17 mouse cellular contexts compared by ENCODE assay signal in the genomic region with DNA sequence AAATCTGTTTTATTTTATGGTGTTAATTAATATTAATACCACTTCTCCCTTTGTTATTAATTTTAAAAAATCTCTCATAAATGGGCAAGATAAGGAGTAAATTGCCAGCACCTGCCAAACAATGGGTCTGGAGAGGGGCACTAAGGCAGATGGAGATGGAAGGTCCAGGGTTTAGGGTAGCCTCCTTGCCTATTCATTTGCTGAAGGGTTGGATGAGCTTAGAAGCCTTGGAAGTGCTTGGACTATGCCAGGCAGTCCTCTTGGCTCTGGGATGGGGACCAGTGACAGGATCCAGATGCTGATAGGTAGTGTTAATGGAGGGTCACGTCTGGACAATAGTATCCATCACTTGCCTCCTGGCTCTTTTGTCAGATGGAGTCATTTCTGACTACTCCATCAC.
DNase-seq lines count a peak whose midpoint lies in the region; ATAC-seq lines count a peak whose summit lies in the region.
"Had no signal": no experiment of that assay in that cellular context is flagged by ENCODE, and none has a peak within 500 bp of the region (broad histone marks: within the 10 kb centered on the region; RNA-seq: fewer than 3 reads in every experiment).

No protein-coding gene starts in this region.

- H3K27me3 ChIP-seq in midbrain, embryonic 13.5 days = peaks cover 99% of the 10 kb centered on the region
- peaks cover 100% of the 10 kb centered on the region for H3K27me3 ChIP-seq in midbrain, embryonic 10.5 days (ENCODE audit: low read depth, poor library complexity, severe bottlenecking)
- peaks cover 89% of the 10 kb centered on the region for H3K27me3 ChIP-seq in kidney, embryonic 16.5 days (ENCODE audit: insufficient read depth, low read length)

- H3K9ac ChIP-seq in midbrain, embryonic 13.5 days (replicated peaks) = no peak overlapping the region
- no peak overlapping the region for H3K9ac ChIP-seq in kidney, embryonic 16.5 days (replicated peaks; ENCODE audit: low read length)
- H3K9ac ChIP-seq: embryonic facial prominence, embryonic 12.5 days; forebrain, embryonic 15.5 days; forebrain, postnatal 0 days had no signal

- H3K27ac ChIP-seq in midbrain, embryonic 13.5 days = 0 out of 2 replicates have a peak overlapping the region, but pooled peaks have one; percentile 12
- no peak overlapping the region for H3K27ac ChIP-seq in midbrain, embryonic 10.5 days (replicated peaks)
- H3K27ac ChIP-seq in kidney, embryonic 16.5 days (ENCODE audit: low read length) = no peak overlapping the region
- H3K27ac ChIP-seq: embryonic facial prominence, embryonic 10.5 days; embryonic facial prominence, embryonic 12.5 days; forebrain, embryonic 15.5 days had no signal

- peak; percentile 55 for DNase-seq in heart, adult 11 months
- DNase-seq in heart, adult 9 months (ENCODE audit: low spot score in 2 of 2) = no peak
- DNase-seq in midbrain, embryonic 10.5 days (ENCODE audit: low spot score) = no peak
- DNase-seq: adrenal gland, adult 2 months; adrenal gland, postnatal 10 days; adrenal gland, postnatal 25 days; cerebellum, adult 11-12 months; cerebellum, adult 2 months; cerebellum, adult 9-10 months; cerebellum, postnatal 10 days; cerebellum, postnatal 25 days; forebrain, postnatal 0 days had no signal

- ATAC-seq in midbrain, embryonic 13.5 days = no peak
- no peak for ATAC-seq in kidney, embryonic 16.5 days (ENCODE audit: low FRiP score, low TSS enrichment)
- ATAC-seq: forebrain, embryonic 15.5 days; forebrain, postnatal 0 days had no signal

- H3K4me3 ChIP-seq in midbrain, embryonic 13.5 days (replicated peaks) = no peak overlapping the region
- H3K4me3 ChIP-seq in midbrain, embryonic 10.5 days = no peak overlapping the region
- no peak overlapping the region for H3K4me3 ChIP-seq in kidney, embryonic 16.5 days (ENCODE audit: low read length)
- H3K4me3 ChIP-seq: embryonic facial prominence, embryonic 10.5 days; embryonic facial prominence, embryonic 12.5 days; forebrain, embryonic 15.5 days had no signal

- H3K9me3 ChIP-seq in midbrain, embryonic 13.5 days = no peaks in the 10 kb centered on the region
- H3K9me3 ChIP-seq in midbrain, embryonic 10.5 days (replicated peaks) = no peaks in the 10 kb centered on the region
- H3K9me3 ChIP-seq in kidney, embryonic 16.5 days (ENCODE audit: low read length) = no peaks in the 10 kb centered on the region
- H3K9me3 ChIP-seq: embryonic facial prominence, embryonic 10.5 days; embryonic facial prominence, embryonic 12.5 days; forebrain, embryonic 15.5 days had no signal

- WGBS in midbrain, embryonic 13.5 days = 3% methylated on average over 1 of the region's 1 CpGs
- 4% methylated on average over 1 of the region's 1 CpGs for WGBS in midbrain, embryonic 10.5 days
- WGBS in kidney, embryonic 16.5 days = 15% methylated on average over 1 of the region's 1 CpGs

- H3K4me1 ChIP-seq in midbrain, embryonic 13.5 days (replicated peaks) = peaks cover 34% of the 10 kb centered on the region
- H3K4me1 ChIP-seq in midbrain, embryonic 10.5 days = peaks cover 84% of the 10 kb centered on the region
- H3K4me1 ChIP-seq in kidney, embryonic 16.5 days (ENCODE audit: insufficient read depth, low read length) = peaks cover 21% of the 10 kb centered on the region

- no peaks in the 10 kb centered on the region for H3K36me3 ChIP-seq in midbrain, embryonic 13.5 days
- H3K36me3 ChIP-seq in midbrain, embryonic 10.5 days = no peaks in the 10 kb centered on the region
- no peaks in the 10 kb centered on the region for H3K36me3 ChIP-seq in kidney, embryonic 16.5 days (ENCODE audit: insufficient read depth, low read length)
- H3K36me3 ChIP-seq: embryonic facial prominence, embryonic 10.5 days; embryonic facial prominence, embryonic 12.5 days; forebrain, embryonic 15.5 days had no signal

- no peak overlapping the region for H3K4me2 ChIP-seq in midbrain, embryonic 13.5 days (replicated peaks)
- no peak overlapping the region for H3K4me2 ChIP-seq in kidney, embryonic 16.5 days (replicated peaks; ENCODE audit: low read depth, low read length)
- H3K4me2 ChIP-seq: embryonic facial prominence, embryonic 12.5 days; forebrain, embryonic 15.5 days had no signal
